Mouse (Mus musculus): ENCODE measurements at regions not wholly inside any gene's neighbourhood (a gene's known extent, or its start where the extent isn't known, plus 50 kb on each side); places are given as distances from the start of the nearest gene placed in this dataset.
A peak's percentile ranks its signal among the peaks of the same experiment; 100 is the strongest.

- no peak for DNase-seq (ENCODE audit: low read depth, low spot score)
These were observed 229.4 kb upstream of the Synpr start for GRCm38 (mm10) chr14:13055198-13055597.

- peak; percentile 60 for DNase-seq (ENCODE audit: low read depth, low spot score)
These were observed 219.7 kb upstream of the Cadps start for GRCm38 (mm10) chr14:13042536-13042935.

DNA sequence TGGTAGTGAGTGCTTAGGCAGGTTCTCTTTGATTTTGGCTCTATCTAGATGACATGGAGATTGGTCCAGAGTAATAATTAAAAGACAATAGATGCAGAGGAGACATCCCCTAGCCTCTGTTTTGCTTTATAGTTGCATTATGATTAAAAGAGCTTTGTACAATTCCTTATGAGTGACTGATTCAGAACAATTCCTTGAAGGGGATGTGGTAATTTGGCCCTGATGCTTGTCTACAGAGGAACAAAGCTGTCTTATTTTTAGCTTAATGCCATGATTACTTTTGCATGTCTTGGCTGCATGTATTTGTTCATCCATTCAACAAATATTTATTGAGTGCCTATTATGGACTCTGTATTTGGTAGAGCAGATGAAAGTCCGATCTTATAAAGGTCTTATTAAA lies 218.9 kb upstream of the Cadps start:
- no peak for DNase-seq (ENCODE audit: low read depth, low spot score)

DNA sequence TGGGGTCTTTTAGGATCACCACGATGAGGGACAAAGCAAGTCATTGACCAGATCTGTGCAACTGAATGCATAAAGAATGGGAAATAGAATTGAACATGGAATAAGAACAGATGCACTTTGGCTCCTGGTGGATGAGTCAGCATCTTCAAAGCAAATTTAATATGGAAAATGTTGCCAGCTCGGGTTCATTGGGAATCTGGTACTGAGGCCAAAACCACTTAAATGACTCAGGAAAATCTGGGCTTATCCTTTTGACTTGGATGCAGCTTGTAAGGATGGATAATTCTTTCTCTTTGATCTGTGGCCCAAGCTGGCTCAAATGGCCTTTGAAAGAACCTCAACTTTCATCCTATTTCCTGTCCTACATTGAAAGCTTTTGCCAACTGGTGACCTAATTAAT lies 217.3 kb upstream of the Cadps start:
- no peak for DNase-seq (ENCODE audit: low read depth, low spot score)

GRCm38 (mm10) chr14:13037426-13037825 lies 214.5 kb upstream of the Cadps start:
- DNase-seq (ENCODE audit: low read depth, low spot score): no peak

- no peak for DNase-seq (ENCODE audit: low read depth, low spot score)
These were observed 206.9 kb upstream of the Cadps start for GRCm38 (mm10) chr14:13029794-13030193.

DNA sequence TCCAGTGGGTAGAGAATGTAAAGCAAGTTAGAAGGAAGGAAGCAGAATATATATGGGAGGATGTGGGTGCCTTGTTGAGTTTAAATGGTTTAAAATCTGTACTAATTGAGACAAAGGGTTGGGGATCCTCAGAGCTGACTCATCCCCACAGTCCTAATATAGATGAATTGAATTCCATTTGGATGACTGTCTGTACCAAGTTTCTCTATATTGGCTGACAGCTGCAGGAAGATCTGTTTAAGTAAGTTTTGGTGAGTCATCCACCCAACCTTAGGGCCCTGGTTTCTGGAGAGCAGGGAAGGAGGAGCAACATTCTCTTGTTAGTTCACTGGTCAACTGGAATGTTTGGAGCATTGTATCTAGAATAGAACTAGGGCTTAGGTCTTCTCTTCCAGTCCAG lies 199.9 kb upstream of the Cadps start:
- no peak for DNase-seq (ENCODE audit: low read depth, low spot score)

GRCm38 (mm10) chr14:13011099-13011498 lies 188.2 kb upstream of the Cadps start:
- DNase-seq (ENCODE audit: low read depth, low spot score): no peak

DNA sequence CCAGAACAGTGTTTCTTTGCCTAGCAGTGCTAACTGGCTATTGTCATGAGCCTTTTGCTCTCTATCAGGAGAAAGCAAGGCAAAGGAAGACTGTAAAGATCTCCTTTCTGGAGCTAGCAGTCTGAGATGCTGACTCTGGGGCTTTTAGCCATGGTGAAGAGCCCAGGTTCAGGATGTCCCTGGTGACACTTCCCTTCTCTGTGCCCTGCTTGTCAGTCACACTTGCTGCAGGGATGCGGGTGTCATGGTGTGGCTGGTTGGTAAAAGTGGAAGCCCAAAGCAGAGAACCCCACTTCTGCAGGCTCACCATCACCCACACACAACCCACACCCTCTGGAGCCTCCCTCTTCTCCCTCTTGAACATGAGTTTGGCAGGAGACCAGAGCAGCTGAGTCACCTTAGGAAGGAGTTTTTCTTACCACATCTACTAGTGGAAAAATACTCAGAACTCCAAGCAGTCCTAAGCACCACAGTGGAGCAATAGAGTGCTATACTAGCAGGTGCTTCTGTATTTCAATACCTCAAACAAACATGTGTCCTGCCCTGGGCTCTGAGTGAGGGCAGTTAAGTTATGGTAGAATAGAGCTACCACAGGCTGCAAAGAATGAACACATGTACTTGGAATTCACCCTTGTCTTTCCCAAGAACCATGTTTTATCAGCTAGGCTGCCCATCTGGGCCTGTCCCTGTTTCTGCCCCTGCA lies 178.3 kb upstream of the Cadps start:
- DNase-seq (ENCODE audit: low read depth, low spot score): no peak

DNA sequence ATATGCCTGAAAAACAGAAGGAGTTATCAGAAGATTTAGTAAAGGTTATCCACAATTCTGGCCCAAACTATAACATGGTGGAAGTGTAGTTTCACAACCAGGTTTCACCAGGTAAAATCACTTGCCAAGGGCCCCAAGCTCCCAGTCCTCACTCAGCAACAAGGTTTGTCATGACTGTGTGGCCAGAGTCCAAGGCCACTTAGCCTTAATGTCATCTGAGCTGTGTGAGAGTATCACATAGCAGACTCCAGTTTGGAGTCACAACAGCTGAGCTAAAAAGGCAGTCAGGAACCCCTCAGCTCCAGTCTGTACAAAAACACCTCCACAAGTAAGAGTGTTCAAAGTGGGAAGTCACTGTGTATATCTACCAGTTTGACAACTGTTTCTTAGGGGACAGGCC lies 156.5 kb upstream of the Cadps start:
- no peak for DNase-seq (ENCODE audit: low read depth, low spot score)

DNA sequence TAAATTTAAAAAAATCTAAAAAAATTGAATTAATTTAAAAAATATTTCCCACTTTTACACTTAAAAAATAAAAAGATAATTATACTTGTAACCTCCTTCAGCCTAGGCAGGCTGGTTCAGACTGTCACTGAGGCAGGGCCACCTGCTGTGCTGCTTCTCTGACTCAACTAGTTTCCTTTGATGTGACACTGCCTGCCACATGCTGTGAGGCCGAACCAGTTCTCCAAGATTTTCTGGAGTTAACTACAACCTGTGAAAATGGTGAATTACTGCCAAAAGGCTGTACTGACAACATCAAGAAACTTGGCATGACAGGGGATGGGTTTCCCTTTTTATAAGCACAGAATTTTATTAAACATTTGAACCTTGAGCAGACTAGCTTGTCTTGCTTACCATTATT lies 143.6 kb upstream of the Cadps start:
- DNase-seq (ENCODE audit: low read depth, low spot score): peak; percentile 73

- DNase-seq (ENCODE audit: low read depth, low spot score): peak; percentile 78
These were observed 135.0 kb upstream of the Cadps start for GRCm38 (mm10) chr14:12957896-12958295.

DNA sequence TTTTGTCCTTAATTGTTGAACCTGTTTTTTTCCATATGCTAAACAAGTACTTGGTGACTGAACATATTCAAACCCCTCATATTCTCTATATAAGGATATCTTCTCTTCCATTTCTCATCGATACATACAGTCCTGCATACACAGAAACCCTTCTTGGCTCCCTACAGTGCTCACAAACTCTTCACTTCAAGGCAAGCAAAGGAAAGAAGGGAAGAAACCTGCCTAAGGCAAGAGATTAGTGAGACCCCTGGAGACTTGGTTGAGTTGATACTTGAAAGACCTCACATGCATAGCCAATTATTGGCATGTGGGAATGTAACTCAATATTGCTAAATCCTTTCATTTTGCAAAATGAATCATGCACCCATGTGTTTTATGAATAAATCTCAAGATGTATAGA lies 128.0 kb upstream of the Cadps start:
- DNase-seq (ENCODE audit: low read depth, low spot score): no peak

DNA sequence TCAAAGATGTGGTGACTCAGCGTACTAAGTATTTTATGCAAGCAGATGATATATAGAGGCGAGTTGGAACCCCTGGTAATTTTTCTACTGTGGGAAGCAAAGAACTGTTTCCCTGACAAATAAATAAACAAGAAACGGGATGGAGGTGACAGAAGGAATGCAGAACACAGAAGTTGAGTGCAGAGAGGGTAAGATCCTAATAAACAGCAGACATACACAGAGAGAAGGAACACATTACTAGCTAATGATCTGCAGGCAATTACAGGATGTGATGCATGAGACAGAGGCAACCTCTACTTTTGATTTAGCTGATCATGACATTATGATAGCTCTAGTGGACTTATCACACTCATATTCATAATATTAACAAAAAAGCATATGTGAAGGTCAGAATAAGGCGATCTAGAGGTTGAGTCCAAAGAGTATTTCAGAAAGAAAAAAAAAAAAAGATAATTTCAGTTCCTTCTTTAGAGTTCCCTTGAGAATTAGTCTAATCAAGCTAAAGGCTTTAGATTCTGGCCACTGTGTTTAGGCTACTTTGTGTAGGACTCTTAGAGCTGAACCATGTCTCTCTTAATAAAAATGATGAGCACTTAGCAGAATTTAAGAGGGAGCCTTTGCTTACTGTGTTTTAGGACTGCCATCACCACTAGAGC lies 115.9 kb upstream of the Cadps start:
- no peak for DNase-seq (ENCODE audit: low read depth, low spot score)

GRCm38 (mm10) chr14:12936343-12936742 lies 113.5 kb upstream of the Cadps start:
- DNase-seq (ENCODE audit: low read depth, low spot score): no peak

DNA sequence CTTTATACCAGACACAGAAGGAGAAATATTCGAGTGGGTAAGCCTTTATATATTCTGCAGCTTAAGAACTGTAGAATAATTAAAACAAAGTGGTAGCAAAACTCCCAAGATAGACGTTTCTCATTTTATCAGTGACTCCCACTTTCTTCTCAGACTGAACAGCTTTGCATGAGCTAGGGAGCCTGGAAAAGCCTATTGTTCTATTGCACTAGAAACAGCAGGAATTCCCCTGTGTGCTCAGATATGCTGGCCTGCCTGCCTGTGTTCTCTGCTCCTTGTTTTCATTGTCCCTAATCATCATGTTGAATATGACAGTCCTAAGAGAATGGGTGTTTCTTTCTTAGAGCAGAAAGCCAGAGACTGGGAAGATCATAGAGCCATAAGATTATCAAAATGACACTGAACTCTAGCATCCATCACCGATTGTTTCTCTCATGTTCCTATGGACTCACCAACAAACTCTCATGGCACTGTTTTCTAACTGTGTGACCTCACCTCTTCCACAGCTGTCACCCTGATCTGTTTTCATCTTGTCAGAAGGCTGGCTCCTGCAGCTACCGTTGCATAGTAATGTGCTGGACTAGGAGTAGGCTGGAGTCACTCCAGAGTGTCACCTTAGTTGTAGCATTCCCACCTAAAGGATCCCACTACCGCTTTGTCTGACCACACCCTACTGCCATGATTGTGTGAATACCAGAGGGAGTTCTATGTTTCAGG lies 108.9 kb upstream of the Cadps start:
- peak; percentile 9 for DNase-seq (ENCODE audit: low read depth, low spot score)

- no peak for DNase-seq (ENCODE audit: low read depth, low spot score)
These were observed 100.7 kb upstream of the Cadps start for GRCm38 (mm10) chr14:12923617-12924016.

GRCm38 (mm10) chr14:12915431-12915830 lies 92.6 kb upstream of the Cadps start:
- DNase-seq (ENCODE audit: low read depth, low spot score): no peak

DNA sequence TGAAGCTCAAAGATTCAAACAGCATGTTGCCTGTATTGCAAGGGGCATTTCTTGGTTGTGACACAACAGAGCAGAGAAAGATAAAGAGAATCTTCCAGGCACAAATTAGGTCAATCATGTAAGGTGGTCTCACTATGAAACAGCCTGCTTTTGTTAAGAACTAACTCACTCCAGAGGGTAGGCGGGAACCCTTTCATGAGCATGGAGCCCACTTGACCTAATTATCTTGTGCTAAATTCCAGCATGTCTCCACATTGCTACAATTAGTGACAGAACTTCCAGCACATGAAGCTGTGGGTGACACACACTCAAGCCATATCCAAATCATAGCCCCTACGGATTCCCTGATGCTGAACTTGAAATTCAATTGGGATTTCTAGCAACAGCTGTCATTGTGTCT lies 91.1 kb upstream of the Cadps start:
- DNase-seq (ENCODE audit: low read depth, low spot score): no peak

DNA sequence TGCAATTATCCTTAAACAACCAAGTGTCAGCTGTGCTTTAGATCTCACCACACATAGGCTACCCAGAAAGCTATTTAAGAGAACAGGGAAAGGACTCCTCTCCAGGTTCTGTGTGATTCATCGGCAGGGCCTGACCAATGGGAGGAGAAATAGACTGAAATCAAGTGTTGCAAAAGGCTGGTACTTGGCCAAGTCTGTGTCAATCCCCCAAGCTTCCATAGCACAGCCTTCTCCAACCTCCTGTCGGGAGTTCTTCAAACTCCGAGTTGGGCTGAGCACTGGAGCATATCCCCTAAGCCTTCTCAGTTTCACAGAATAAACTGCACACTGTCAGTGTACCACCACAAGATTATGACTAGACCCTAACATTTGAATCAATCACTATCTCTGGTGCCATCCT lies 90.5 kb upstream of the Cadps start:
- no peak for DNase-seq (ENCODE audit: low read depth, low spot score)

DNA sequence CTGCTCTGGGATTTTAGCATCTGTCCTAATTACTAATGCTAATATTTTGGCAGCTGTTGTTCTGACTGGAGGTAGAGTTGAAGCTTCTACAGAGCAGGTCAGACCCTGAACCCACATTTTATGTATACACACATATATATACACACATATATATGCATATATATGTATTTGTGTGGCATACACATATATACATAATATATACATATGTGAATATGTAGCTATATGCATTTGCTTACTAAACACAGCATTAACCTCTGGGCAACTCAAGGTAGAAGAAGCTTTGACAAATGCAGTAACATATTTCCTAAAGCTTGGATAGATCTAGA lies 54.4 kb upstream of the Cadps start:
- DNase-seq (ENCODE audit: low read depth, low spot score): no peak

- DNase-seq (ENCODE audit: low read depth, low spot score): no peak
These were observed 53.8 kb upstream of the Cadps start for GRCm38 (mm10) chr14:12876417-12877336.
